Mouse (Mus musculus) kidney, embryonic 15.5 days (tissue): ENCODE results near the gene Cemip. TPM values are rescaled to one million over a fixed set of nuclear protein-coding genes. Genes with fewer than 3 reads are reported as not detected.

Source experiments
- ATAC-seq: fragments of 200-750 bp; cut with Nextera tagmentation; replicated peaks from 2 replicates; pipeline ENCODE4 v1.8.0; 2017; ENCODE audit warnings: moderate TSS enrichment; ENCODE audit not compliant: low FRiP score
- H3K27ac ChIP-seq: fragments of 300-500 bp; sonication (generic); 2 replicates; pipeline ENCODE4 v1.5.1; 2015; ENCODE audit warnings: mild to moderate bottlenecking, inconsistent platforms
- H3K27me3 ChIP-seq: fragments of 300-500 bp; sonication (generic); 2 replicates; pipeline ENCODE4 v1.6.1; 2015; ENCODE audit warnings: inconsistent platforms
- H3K36me3 ChIP-seq: fragments of 300-500 bp; sonication (generic); 2 replicates; pipeline ENCODE4 v1.6.1; 2015; ENCODE audit warnings: inconsistent platforms
- H3K4me1 ChIP-seq: fragments of 300-500 bp; sonication (generic); 2 replicates; pipeline ENCODE4 v1.6.1; 2015; ENCODE audit warnings: inconsistent platforms
- H3K4me2 ChIP-seq: fragments of 300-500 bp; sonication (generic); 2 replicates; pipeline ENCODE4 v1.6.1; 2015; ENCODE audit warnings: moderate library complexity, mild to moderate bottlenecking, inconsistent platforms
- H3K4me3 ChIP-seq: fragments of 300-500 bp; sonication (generic); replicated peaks from 2 replicates; pipeline ENCODE4 v1.5.1; 2015; ENCODE audit warnings: mild to moderate bottlenecking, inconsistent platforms
- H3K9ac ChIP-seq: fragments of 300-500 bp; sonication (generic); 2 replicates; pipeline ENCODE4 v1.6.1; 2015; ENCODE audit warnings: mild to moderate bottlenecking, inconsistent platforms
- H3K9me3 ChIP-seq: fragments of 300-500 bp; sonication (generic); replicated peaks from 2 replicates; pipeline ENCODE4 v1.6.1; 2016; ENCODE audit warnings: inconsistent platforms
- WGBS: fragments of 180-500 bp; shearing (Covaris S2); methylation state at CpG from one replicate; pipeline ENCODE4 v1.1.7; 2015; ENCODE audit warnings: mixed read lengths; 5-methylcytosine and 5-hydroxymethylcytosine counted together
- polyA plus RNA-seq: library from polyadenylated mRNA; unstranded; fragments of >200 nt; fragmentation: Nextera tagmentation; extraction: Ambion mirVana; gene quantifications from 2 replicates; pipeline ENCODE4 v1.2.1, GENCODE M21; 2015

Cemip gene
- polyA plus RNA-seq, 1 experiment from 2014 or later, result 0.29 TPM

DNA sequence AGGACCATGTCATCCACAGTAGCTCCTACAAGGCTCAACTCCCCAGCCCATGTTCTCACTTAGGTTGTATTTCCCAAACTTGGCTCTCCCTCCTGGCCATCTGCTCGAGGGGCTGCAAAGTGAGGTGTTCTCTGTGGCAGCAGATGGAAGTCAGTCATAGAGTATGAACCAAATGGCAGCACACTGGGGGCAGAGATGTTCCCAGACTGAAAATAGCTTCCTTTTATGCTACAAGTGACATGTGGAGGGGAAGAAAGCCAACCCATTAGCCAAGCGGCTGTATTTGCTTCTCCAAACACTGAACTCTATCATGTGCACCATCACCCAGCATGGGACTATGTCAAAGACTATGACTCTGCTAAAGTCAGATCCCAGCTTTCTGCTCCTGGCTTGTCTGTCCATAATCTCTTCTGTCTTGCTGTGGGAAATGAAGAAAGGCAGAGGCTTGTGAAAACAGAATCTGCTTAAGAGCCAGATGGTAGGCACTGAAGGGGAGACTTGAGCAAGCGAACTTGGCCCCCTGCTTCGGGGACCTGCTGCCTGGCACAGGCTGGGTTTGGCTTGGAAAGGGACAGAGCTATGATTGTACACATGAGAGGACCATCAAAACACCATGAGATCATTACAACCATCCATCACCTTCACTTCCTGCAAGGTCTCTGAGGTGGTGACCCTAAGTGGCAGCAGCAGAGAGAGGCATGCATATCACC lies 41.6 kb downstream of the Cemip start:
- Histone ChIP-seq H3K27ac (no peak overlapping the region), H3K9ac (no peak overlapping the region), H3K4me3 (no peak overlapping the region), H3K4me1 (peaks cover 7% of the 10 kb centered on the region), H3K4me2 (no peak overlapping the region), H3K36me3 (no peaks in the 10 kb centered on the region), H3K27me3 (no peaks in the 10 kb centered on the region), H3K9me3 (no peaks in the 10 kb centered on the region)
- no peak for ATAC-seq
- 62% methylated on average over 4 of the region's 4 CpGs for WGBS

DNA sequence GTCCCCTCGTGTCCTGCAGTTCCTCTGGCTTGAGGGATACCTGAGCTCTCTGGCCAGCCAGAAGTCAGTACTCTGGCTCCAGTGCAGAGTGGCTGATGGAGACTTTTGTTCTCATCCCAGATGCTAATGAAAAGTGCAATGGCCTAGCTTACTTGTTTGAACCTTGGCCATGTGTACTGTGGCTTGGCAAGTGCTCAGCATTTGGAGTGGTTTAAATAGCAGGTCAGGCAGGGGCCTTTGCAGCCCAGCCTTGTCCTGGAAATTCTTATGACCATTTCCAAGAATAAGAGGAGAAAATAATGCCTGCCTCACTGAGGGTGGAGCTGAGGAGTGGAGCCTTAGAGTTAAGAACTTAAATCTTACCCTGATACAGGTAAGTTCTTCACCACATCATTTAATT lies 43.6 kb downstream of the Cemip start:
- ATAC-seq, result no peak
- Histone ChIP-seq H3K4me2 (no peak overlapping the region), H3K27me3 (no peaks in the 10 kb centered on the region), H3K36me3 (no peaks in the 10 kb centered on the region), H3K27ac (no peak overlapping the region), H3K9ac (no peak overlapping the region), H3K9me3 (no peaks in the 10 kb centered on the region), H3K4me3 (no peak overlapping the region), H3K4me1 (peaks cover 8% of the 10 kb centered on the region)
- 71% methylated on average over 1 of the region's 1 CpGs for WGBS

DNA sequence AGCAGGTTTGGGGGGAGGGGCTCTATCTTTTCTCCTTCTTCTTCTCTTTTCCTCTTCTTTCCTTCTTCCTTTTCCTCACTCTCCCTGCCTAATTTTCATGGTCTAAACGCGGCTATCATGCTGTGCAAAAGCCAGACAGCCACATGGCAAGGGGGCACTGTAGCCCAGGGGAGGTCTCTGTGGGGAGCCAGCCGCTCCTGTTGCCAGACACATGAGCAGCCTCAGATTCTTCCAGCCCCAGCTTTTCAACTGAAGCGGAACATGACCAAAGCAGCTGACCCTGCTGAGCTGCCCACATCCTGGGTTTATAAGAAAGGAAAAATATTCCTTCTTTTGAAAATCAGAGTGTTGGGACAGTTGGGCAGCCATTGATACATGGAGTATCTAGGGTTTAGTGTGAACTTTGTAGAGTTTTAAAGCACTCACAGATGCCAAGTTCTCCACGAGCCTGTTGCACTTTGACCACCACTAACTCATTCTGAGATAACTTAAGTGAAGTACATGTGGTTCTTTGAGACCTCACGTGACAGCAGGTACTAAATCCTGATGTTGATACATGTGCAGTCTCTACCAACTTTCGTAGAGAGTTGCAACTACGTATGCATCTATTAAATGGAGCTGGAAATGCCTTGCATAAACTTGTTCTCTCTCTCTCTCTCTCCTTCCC lies 46.3 kb downstream of the Cemip start:
- no peak overlapping the region for H3K4me3 ChIP-seq
- no peak overlapping the region for H3K27ac ChIP-seq
- H3K9ac ChIP-seq, result no peak overlapping the region
- no peaks in the 10 kb centered on the region for H3K36me3 ChIP-seq
- no peak overlapping the region for H3K4me2 ChIP-seq
- 38% methylated on average over 8 of the region's 8 CpGs for WGBS
- peaks cover 8% of the 10 kb centered on the region for H3K4me1 ChIP-seq
- ATAC-seq, result 0 out of 2 replicates have a peak, but pooled peaks have one; percentile 36
- no peaks in the 10 kb centered on the region for H3K9me3 ChIP-seq
- H3K27me3 ChIP-seq, result no peaks in the 10 kb centered on the region

DNA sequence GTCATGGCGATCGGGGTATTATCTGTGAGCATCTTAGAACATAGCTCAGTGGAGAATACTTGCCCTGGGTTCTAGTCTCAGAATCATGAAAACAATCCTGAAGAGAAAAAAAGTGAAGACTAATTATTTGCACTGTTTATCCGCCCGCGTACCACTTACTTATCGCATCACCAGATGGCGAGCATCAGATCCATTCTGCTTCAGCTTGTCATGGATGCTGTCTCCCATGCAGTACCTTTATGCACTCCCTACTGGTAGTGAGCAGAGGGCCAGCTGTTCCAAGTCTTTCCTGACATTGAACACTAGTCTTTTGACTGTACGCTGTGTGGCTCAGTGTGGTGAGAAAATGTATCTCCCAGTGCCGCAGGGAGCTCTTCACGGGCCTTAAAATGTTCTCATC lies 47.7 kb downstream of the Cemip start:
- Histone ChIP-seq H3K36me3 (no peaks in the 10 kb centered on the region), H3K4me1 (peaks cover 8% of the 10 kb centered on the region), H3K9ac (no peak overlapping the region), H3K4me3 (no peak overlapping the region), H3K9me3 (no peaks in the 10 kb centered on the region), H3K4me2 (no peak overlapping the region), H3K27ac (no peak overlapping the region), H3K27me3 (no peaks in the 10 kb centered on the region)
- ATAC-seq, result no peak
- 92% methylated on average over 10 of the region's 10 CpGs for WGBS

DNA sequence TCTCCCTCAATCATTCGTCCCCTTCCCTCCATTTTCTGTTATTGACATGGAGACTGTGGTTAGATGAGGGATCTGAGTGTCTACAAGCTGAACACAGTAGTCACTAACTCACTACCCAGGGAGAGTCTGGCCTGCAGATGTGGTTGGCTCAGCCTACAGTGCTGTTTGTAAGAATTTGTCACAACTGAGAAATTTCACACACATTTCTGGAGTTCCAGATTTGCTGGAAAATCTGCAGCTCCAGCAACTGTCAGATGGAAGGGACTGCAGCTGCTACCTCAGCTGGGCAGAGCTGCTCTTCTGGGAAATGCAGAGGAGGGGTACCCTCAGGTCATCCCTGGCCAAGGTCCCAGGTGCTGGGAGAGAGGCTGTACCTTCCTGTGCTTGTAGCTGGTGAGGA lies 53.5 kb downstream of the Cemip start:
- no peaks in the 10 kb centered on the region for H3K36me3 ChIP-seq
- no peak overlapping the region for H3K27ac ChIP-seq
- peaks cover 15% of the 10 kb centered on the region for H3K4me1 ChIP-seq
- H3K9ac ChIP-seq, result no peak overlapping the region
- no peak overlapping the region for H3K4me3 ChIP-seq
- no peak overlapping the region for H3K4me2 ChIP-seq
- 84% methylated on average over 1 of the region's 1 CpGs for WGBS
- no peak for ATAC-seq
- H3K27me3 ChIP-seq, result no peaks in the 10 kb centered on the region
- H3K9me3 ChIP-seq, result no peaks in the 10 kb centered on the region

DNA sequence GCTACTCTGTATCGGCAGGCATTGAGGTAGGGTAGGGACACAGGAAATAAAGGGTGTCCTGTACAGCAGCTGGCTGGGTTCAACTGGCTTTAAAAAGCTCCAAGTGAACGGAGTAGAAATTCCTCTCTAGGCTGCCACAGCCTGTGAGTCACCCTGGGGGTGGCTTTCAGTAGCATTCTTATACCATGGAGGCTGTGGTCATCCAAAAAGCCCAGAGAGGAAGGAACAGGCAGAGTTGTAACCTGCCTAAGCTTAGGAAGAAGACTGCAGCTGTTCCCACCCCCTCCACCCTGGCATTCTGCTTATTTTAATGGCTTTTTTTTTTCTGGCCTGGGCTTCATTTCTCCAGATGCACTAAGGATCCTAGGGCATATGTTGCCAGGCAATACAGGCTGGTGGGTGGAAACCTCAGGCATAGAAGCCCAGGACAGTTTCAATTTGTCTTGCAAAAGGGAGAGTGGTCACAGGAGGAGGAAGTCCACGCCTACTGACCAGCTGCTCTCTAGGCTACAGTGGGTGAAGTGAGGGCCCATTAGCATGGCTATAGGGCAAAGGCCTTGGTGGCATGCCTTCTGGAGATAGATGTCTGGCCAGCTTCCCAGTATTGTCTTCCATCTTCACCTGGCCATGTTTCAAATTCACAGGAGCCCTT lies 57.1 kb downstream of the Cemip start:
- no peaks in the 10 kb centered on the region for H3K36me3 ChIP-seq
- H3K9me3 ChIP-seq, result no peaks in the 10 kb centered on the region
- 0 out of 2 replicates have a peak overlapping the region, but pooled peaks have one; percentile 41 for H3K27ac ChIP-seq
- ATAC-seq, result peak; percentile 38; the same call in 1 of the 2 replicates
- no peak overlapping the region for H3K4me3 ChIP-seq
- no peak overlapping the region for H3K9ac ChIP-seq
- WGBS, result 32% methylated on average over 3 of the region's 3 CpGs
- no peak overlapping the region for H3K4me2 ChIP-seq
- H3K27me3 ChIP-seq, result no peaks in the 10 kb centered on the region
- H3K4me1 ChIP-seq, result peaks cover 21% of the 10 kb centered on the region

DNA sequence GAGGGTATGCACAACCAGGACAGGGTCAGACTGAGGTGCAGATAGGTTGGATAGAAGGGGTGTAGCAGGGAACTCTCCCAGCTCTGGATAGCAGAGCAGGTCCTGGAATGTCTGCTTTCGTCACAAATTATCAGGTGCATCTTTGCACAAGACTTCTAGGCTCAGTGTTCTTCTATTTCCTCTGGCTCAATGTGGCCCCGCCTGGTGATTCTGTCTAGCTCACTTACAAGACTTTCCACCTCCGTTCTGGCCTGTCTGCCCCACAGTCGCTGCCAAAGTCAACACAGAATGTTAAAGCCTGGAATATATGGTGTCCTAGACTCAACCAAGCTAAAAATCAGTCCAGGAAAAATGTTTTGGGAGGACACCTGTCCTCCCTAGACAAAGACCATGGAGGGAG lies 57.9 kb downstream of the Cemip start:
- 61% methylated on average over 4 of the region's 4 CpGs for WGBS
- Histone ChIP-seq H3K4me3 (no peak overlapping the region), H3K27ac (no peak overlapping the region), H3K9ac (no peak overlapping the region), H3K9me3 (no peaks in the 10 kb centered on the region), H3K4me1 (peaks cover 21% of the 10 kb centered on the region), H3K36me3 (no peaks in the 10 kb centered on the region), H3K27me3 (no peaks in the 10 kb centered on the region), H3K4me2 (no peak overlapping the region)
- ATAC-seq, result no peak

DNA sequence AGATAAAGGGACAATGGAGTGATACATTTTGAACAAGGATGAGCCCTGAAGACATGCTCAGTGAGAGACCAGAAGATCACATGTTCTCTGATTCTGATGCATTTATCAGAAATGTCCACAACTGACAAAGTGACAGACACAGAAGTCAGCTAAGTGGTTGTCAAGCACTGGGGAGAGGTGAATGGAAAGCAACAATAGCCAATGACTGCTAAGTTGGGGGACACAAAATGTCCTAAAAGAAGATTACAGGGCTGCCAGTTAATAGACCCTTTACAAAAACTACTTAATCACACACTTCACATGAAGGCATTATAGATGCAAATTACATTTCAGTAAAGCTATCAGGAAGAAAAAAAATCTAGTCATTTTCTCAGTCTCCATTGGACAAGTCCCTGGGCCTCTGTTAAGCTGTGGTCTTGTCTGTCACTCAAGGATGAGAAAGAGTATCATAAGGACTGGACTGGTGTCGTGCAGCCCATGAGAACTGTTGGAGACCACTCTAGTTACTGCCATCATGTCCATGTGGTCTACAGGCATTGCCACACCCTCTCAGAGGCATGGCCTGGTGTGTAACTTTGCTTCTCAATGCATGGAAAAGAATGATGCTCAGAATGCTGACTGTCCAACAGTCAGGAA lies 59.2 kb downstream of the Cemip start:
- H3K4me3 ChIP-seq, result no peak overlapping the region

DNA sequence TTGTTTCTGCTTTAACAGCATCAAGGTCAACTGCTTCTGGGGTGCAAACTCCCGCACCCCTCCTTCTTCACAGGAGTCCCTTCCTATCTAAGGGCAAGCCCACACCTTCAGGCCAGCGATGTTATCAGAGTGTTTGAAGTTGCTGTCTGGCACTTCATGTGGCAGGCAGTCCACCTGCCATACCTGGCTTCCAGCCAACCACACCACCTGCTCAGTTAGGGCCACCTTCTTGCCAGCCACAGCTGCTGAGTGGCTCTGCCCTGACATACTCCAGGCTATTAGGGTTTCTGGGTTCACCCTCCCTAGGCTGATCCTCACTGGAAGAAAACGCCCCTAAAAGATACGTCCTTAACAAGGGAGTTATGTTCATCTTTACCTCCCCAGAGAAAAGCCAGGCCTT lies 60.2 kb downstream of the Cemip start:
- no peaks in the 10 kb centered on the region for H3K27me3 ChIP-seq
- no peak overlapping the region for H3K9ac ChIP-seq
- H3K9me3 ChIP-seq, result no peaks in the 10 kb centered on the region
- WGBS, result 79% methylated on average over 4 of the region's 4 CpGs
- no peaks in the 10 kb centered on the region for H3K36me3 ChIP-seq
- H3K4me3 ChIP-seq, result no peak overlapping the region
- H3K27ac ChIP-seq, result no peak overlapping the region
- H3K4me2 ChIP-seq, result no peak overlapping the region
- peaks cover 21% of the 10 kb centered on the region for H3K4me1 ChIP-seq
- no peak for ATAC-seq

More for the DNA sequence above, 59.2 kb downstream of the Cemip start:
- 93% methylated on average over 1 of the region's 1 CpGs for WGBS
- peaks cover 21% of the 10 kb centered on the region for H3K4me1 ChIP-seq
- ATAC-seq, result no peak
- H3K27ac ChIP-seq, result no peak overlapping the region
- no peak overlapping the region for H3K4me2 ChIP-seq
- H3K27me3 ChIP-seq, result no peaks in the 10 kb centered on the region
- no peaks in the 10 kb centered on the region for H3K36me3 ChIP-seq
- no peak overlapping the region for H3K9ac ChIP-seq
- H3K9me3 ChIP-seq, result no peaks in the 10 kb centered on the region

DNA sequence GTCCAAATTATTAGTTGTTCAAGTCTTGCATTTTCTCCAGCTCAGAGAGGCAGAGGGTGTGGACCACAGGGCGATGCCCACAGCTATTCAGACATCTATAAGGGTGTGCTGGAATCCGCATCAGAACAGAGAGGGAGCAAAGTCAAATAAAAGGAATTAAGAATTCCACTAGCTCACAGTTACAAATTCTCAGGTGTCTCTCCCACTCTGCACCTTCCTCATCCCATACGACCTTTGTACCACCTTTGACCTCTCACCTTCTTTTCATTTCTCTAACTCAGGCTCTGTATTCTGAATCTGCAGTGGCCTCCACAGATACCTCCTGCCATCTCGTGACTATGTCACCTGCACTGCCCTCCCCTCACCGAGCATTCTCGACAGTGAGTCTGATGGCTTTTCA lies 62.8 kb downstream of the Cemip start:
- WGBS, result 81% methylated on average over 6 of the region's 6 CpGs
- peaks cover 16% of the 10 kb centered on the region for H3K4me1 ChIP-seq

DNA sequence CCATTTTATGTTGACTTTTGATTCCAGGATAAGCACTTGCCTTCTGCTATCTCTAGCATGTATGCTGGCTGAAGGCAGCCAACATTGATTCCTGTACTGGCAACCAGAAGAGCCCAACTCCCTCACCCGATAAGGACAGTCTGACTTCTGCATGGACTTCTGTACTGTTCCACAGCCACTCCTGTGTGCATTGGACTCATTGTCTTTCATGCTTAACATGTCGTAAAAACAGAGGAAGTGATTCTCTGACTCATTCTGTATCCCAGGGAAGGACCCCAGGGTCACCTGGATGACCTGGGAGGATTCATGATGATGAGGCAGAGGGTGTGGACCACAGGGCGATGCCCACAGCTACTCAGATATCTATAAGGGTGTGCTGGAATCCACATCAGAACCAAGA lies 63.8 kb downstream of the Cemip start:
- H3K9ac ChIP-seq, result no peak overlapping the region
- 66% methylated on average over 3 of the region's 3 CpGs for WGBS
- ATAC-seq, result no peak

More for the DNA sequence above, 62.8 kb downstream of the Cemip start:
- no peak overlapping the region for H3K9ac ChIP-seq
- H3K4me3 ChIP-seq, result no peak overlapping the region
- H3K36me3 ChIP-seq, result no peaks in the 10 kb centered on the region
- H3K27ac ChIP-seq, result no peak overlapping the region
- H3K9me3 ChIP-seq, result no peaks in the 10 kb centered on the region
- ATAC-seq, result no peak
- H3K4me2 ChIP-seq, result no peak overlapping the region
- H3K27me3 ChIP-seq, result no peaks in the 10 kb centered on the region

DNA sequence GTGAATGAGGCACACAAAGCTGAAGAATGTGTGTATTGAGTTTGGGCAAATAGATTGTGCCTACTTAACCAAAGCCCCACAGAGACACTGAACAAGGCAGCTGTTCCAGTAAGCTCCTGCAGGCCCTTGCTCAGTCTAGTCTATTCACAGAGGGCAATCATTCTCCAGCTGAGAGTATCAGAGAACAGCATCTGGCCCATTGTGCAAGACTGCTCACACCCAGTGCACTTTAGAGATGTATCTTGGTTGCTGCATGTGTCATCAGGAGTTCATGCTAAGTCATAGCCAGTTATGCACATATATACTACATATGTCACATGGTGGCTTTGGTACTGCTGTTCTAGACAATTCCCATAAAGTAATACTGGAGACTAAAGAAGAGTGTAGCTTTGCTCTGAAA lies 66.9 kb downstream of the Cemip start:
- Histone ChIP-seq H3K27ac (peak overlapping the region; percentile 7; the same call in 1 of the 2 replicates), H3K4me3 (no peak overlapping the region), H3K27me3 (no peaks in the 10 kb centered on the region), H3K4me1 (peaks cover 16% of the 10 kb centered on the region), H3K36me3 (no peaks in the 10 kb centered on the region), H3K9ac (no peak overlapping the region), H3K9me3 (no peaks in the 10 kb centered on the region), H3K4me2 (no peak overlapping the region)
- no peak for ATAC-seq

More for the DNA sequence above, 63.8 kb downstream of the Cemip start:
- Histone ChIP-seq H3K27me3 (no peaks in the 10 kb centered on the region), H3K4me2 (no peak overlapping the region), H3K9me3 (no peaks in the 10 kb centered on the region), H3K4me1 (peaks cover 18% of the 10 kb centered on the region), H3K36me3 (no peaks in the 10 kb centered on the region), H3K4me3 (no peak overlapping the region), H3K27ac (no peak overlapping the region)
